Mouse (Mus musculus) left cerebral cortex, postnatal 10 days (tissue): Measurements from ENCODE around the gene Card14. TPM values are rescaled to one million over a fixed set of nuclear protein-coding genes. Genes with fewer than 3 reads are reported as not detected.
"Not testable (repeated sequence)": the region's sequence is repeated elsewhere in the genome, so short reads cannot be mapped to it uniquely, and the experiment has no call there.

Source experiments
- DNase-seq, 2 experiments: peaks; one replicate each; pipeline ENCODE4 v3.0.0; 2021 to 2022; ENCODE audit warnings: low spot score in 2 of 2, mixed read lengths in 1 of 2; ENCODE audit errors: extremely low spot score in 1 of 2
- intact Hi-C: fragments of 180-260 bp; cut with DNase I; formaldehyde crosslinking; loops from one replicate; pipeline ENCODE4 v1.15.1; 2025
- total RNA-seq, 2 experiments: library from RNA; stranded (reverse); gene quantifications; 2 replicates each; pipeline ENCODE4 v1.2.3; 2021

Card14 gene
- total RNA-seq, 2 experiments from 2014 or later = 0.32 to 0.34 TPM

GRCm38 (mm10) chr11:119344865-119345264 is 37.3 kb downstream of the Card14 start:
- DNase-seq = no peak
- intact Hi-C loops = loop anchor here (10.0 kb wide), 1 partner anchor 560 kb away; no protein-coding TSS in a partner anchor

DNA sequence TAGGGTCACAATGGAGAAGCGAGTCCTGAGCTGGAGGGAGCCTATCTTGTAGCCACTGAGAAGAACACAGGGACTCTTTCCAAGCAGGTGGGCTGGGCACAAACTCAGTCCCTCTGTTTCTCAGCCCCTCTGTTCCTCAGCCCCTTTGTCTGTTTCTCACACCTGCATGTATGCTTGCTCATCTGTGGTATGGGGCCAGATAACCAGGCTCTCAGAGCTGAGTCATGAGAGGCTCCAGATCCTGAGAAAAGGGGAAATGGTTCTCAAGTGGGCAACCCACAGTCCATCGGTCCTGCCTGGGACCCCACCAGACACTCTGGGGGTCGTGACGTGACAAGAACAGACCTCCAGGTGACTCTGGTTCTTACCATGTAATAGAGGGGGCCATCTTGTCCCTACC is 39.6 kb downstream of the Card14 start:
- DNase-seq = no peak
- intact Hi-C loops = loop anchor here (10.0 kb wide), 1 partner anchor 558 kb away; no protein-coding TSS in a partner anchor

DNA sequence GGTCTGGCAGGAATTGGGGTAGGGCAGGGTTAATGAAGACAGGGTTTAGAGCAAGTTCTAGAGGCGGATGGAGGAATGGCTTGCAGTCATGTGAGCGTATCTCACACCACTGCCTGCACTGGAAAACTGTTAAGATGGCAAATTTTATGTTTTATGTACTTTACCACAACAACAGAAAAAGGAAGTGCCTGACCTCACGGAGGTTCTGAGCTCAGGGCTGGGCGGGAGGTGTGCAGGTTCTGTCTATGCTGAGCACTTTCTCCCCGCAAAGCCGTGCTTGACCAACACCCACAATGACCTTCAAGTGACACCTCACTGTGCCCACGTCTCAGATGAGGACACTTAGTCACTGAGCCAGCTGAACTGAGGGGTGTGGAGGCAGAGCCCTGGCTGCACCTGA is 44.5 kb downstream of the Card14 start:
- DNase-seq = no peak
- intact Hi-C loops = no loop called here

- no peak for DNase-seq
- intact Hi-C loops = no loop called here
Observed at GRCm38 (mm10) chr11:119353946-119354345, 46.4 kb downstream of the Card14 start.

DNA sequence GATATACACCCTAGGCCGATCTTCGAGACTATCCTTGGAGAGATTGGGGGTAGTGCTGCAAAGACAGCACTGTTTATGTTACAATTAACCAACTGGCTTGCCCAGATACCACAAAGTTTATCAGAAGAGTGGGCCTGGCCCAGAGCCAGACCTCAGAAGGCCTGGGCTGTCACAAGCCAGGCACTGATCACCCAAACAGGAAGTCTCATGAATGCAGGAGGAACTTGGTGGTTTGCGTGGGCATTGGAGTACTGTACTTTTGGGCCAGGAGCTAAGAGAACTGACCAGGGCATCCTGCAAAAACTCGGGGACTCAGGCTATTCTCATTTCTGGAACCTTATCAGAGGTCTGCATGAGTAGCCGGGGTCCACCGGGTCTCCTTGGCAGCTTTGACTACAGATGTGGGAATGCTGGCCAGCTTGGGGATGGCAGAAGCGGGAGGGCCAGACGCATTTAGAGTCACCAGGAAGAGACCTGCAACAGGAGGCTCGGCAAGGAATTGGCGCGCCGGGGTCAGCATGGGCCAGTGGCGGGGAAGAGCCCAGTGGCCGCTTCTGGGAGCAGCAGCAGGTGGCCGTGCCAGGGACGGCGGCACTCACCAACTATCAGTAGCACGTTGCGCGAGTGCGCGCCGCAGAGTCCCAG is 47.4 kb downstream of the Card14 start:
- intact Hi-C loops = no loop called here
- peak; percentile 17 to 65 for DNase-seq

DNA sequence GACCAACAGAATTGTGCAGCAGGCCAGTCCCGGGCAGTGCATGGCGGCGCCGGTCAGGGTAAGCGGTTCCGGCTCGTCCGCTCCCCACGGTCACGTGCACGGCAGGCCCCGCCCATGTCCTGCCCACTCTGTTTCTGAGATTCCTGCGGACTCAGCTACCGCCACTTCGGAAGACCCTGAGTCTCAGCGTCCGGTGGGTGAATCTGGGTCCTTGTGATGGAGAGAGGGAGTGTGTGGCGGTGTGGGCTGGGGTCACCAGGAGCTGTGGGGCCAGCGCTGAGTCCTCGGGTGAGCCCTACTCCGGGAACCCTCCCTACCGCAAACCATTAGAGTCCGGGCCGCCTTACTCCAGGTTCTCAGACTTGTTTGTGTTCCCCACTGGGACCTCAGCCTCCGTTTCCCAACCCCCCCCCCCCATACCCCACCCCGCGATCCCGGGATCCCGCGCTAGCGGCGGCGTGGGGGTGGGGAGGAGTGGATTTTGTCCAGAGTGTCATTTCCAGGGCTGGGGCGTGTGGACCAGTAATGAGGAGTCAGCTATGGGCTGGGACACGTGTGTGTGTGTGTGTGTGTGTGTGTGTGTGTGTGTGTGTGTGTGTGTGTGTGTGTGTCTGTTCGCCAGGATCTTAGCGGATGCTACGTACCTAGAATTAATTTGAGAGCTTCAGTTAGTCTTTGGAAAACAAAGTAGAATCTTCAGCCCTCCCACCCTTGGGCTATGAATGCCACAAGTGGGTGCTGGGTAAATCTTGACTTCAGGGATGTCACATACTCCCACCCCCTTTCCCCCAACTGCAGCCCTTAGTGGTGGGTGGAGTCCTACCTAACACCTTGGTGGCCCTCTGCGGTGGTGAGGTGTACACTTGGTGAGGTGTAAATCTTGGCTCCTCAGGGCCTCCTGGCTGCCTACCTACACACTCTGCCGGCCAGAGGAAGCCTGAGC is 48.1 kb downstream of the Card14 start, which contains the start of the genes Sgsh and Slc26a11:
Sgsh (minus strand) TSS at position 94 of the 943 bp plus-strand sequence.
Slc26a11 (plus strand) TSS at position 115 of the 943 bp plus-strand sequence.
- intact Hi-C loops = no loop called here
- DNase-seq = peak; percentile 64 to 94

DNA sequence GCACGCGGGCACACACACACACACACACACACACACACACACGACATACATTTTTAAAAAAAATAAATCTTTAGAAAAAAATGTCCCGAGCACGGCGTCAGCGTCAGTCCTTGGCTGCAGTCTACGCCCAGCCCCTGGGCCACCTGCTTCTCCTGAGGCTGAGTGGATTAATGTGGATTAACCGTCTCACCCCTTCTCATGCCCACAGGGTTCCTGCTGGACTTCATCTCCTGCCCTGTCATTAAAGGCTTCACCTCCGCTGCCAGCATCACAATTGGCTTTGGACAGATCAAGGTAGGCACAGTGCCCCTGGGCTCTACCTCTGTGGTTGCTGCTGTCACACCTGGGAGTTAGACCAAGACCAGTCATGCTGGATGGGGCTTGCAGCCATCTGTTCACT is 51.5 kb downstream of the Card14 start:
- intact Hi-C loops = no loop called here

GRCm38 (mm10) chr11:119362769-119363533 is 55.4 kb downstream of the Card14 start:
- intact Hi-C loops = no loop called here
- no peak for DNase-seq

More for the DNA sequence above, 51.5 kb downstream of the Card14 start:
- no peak for DNase-seq

DNA sequence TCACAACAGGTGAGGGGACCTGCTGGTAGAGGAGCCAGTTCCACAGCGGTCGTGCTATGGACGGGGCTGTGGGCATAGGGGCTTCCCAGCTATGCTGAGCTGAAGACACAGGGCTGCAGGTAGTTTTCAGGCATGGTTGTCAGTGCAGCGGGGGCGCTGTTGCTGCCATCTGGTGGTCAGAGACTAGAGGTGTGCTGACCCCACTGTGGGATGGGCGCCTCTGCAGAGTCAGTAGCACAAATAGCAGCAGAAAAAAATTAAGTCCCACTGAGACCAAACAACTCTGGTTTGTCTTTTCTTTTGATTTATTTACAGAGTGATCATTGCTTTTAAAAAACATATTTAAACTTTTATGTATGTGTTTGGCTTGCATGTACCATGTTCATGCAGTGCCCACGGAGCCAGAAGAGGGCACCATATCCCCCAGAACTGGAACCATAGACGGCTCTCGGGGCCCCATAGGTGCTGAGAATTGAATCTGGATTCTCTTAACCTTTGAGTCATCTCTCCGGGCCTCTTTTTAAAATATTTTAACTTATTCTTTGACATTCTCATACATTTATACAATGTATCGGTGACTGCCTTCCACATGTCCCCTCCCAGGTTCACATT is 56.1 kb downstream of the Card14 start:
- peak; percentile 60 to 74 for DNase-seq
- intact Hi-C loops = no loop called here

GRCm38 (mm10) chr11:119375425-119375824 is 67.9 kb downstream of the Card14 start:
- DNase-seq = no peak
- intact Hi-C loops = no loop called here

GRCm38 (mm10) chr11:119377326-119377725 is 69.8 kb downstream of the Card14 start:
- DNase-seq = no peak
- intact Hi-C loops = no loop called here

DNA sequence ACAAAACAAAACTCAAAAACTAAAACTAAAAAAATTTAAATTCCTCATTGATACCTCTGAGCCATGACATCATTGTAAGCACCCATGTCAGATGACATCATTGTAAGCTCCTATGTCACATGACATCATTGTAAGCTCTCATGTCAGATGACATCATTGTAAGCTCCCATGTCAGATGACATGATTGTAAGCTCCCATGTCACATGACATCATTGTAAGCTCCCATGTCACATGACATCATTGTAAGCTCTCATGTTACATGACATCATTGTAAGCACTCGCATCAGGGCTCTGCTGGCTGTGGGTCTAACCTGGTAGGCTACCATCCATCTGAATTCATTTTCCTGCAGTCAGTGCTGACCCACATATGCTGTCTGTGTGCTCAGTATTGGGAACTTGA is 71.0 kb downstream of the Card14 start:
- intact Hi-C loops = no loop called here
- no peak for DNase-seq

- DNase-seq = no peak
- intact Hi-C loops = no loop called here
Observed at GRCm38 (mm10) chr11:119381631-119382337, 74.2 kb downstream of the Card14 start.

DNA sequence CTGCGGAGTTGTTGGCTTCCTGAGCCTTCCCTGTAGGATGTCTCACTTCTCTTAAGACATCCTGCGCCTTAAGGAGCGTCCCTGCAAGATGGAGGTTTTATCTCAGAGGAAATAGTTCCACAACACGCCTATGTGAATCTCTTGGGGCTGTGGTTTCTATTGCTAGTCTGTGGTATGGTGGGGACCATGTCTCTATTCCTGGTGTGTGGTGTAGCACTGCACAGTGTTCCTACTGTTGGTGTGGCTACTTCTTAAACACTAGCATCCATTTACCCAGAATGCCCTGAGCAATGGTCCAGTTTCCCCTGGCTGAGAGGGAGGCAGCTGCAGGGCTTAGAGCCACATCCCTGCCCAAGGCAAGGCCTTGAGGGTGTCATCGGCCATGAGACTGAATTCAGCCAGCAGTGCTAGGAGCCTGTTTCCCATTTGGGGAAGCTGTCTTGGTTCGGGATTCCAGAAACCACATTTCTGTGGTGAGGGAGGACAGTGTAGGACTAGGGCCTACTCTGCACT is 74.8 kb downstream of the Card14 start:
- intact Hi-C loops = no loop called here
- DNase-seq = no peak

GRCm38 (mm10) chr11:119384904-119385303 is 77.3 kb downstream of the Card14 start:
- DNase-seq = no peak
- intact Hi-C loops = no loop called here

DNA sequence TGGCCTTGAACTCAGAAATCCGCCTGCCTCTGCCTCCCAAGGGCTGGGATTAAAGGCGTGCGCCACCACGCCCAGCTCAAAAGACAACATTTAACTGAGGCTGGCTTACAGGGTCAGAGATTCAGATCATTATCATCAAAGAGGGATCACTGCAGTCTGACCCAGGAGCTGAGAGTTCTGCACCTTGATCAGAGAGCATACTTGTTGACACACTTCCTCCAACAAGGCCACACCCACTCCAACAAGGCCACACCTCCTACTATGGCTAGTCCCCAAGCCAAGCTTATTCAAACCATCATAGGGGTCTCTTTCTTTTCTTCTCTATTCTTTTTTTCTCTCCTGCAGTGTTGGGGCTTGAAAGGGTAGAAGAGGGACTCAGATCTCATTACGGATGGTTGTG is 78.7 kb downstream of the Card14 start:
- DNase-seq = no peak
- intact Hi-C loops = no loop called here

DNA sequence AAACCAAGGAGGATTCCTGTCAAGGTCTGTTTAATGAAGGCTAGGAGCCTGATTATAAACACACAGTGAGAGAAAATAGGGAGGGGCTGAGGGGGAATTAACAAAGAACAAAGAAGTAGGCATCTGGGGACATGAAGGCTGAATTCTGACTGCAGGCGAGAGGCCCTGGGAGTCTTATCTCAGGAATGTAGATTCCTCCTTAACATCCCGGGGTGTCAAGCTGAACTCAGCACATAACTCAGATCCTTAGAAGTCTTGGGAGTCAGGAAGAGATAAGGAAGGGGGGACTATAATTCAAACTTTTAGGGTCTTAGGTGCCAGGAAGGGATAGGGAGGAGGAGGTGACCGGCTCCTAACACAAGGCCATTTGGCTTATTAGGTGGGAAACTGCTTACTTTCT is 79.7 kb downstream of the Card14 start:
- DNase-seq = not testable (repeated sequence)

DNA sequence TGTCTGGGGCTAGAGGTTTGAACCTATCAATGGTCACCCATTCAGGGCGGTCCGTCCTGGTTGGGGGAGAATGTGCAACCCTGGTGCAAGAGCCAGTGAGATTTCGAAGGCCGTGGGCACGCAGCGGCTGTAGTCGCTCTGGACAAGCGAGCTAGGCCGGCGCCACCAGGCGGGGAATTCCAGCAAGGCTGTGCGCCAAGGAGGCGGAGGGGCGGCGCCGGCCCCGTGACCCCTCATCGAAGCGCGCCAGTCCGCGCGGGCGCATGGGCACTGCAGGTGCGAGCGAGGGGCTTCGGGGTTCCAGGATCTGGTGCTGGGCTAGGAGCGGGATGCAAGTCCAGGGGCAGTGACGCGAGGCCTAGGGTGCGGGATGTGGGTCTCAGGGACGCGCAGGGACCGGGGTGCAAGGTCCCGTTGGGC is 82.3 kb downstream of the Card14 start:
- DNase-seq = peak; percentile 16 to 90
- intact Hi-C loops = no loop called here

More for the DNA sequence above, 79.7 kb downstream of the Card14 start:
- intact Hi-C loops = not testable (repeated sequence)
